Mouse (Mus musculus): Measurements from ENCODE around the gene Slc18a3.

DNA sequence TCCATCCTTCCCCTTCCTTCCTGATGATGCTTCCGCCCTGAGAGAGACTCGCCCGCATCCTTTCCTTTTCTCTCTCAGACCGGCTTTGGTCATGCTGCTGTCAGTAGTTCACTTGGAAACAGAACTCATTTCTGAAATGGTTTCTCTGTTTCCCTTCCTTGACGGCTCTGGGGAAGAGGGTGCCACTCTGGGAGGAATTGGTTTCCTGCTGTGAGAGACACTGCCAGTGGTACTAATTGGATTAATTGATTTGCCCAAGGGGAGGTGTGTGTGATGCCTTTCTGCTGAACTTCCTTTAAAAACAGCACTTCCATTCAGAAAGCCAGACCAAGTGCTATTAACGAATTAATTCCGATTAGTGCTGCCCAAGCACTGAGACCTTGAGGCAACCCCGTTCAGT, 21.2 kb downstream of the Slc18a3 start:
- TF ChIP-seq CTCF (IDR thresholded peaks at IDR 0.05): no peak
- TF ChIP-seq POLR2A (IDR thresholded peaks at IDR 0.05; ENCODE audit: insufficient read depth, low read depth, low read length): no peak
- TF ChIP-seq EP300 (IDR thresholded peaks at IDR 0.05; ENCODE audit: insufficient read depth, low read depth, low read length): no peak
